Mouse (Mus musculus) ES-CJ7 (cell line): ENCODE data around the gene Rtcb.

Experiments used
- DNase-seq: peaks from one replicate; pipeline ENCODE4 v3.0.0; 2011; ENCODE audit warnings: low read depth, low spot score

Gene Rtcb

DNA sequence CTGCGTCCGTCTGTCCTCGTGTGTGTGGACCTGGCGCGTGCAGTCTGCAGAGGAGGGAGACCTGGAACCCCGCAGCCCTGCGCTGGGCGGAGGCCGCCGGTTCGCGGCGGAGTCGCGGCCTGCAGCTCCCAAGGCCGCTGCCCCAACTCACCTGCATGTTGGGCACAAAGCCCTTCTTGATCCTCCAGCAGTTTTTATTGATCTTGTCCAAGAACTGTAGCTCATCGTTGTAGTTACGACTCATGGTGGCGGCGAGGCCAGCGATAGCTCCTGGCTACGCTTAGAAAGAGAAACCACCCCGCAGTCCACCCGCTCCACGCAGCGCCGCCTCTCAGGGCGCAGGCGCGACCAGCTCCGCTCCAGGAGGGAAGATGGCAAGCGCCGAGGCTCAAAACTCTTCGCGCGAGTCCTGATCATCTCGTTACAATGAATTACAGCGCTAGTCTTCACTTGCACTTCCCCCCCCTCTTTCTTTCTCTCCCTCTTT lies at the start of gene Rtcb:
TSS of gene Rtcb (minus strand) at position 360 of the 487 bp plus-strand sequence.
- peak; percentile 95 for DNase-seq

- no peak for DNase-seq
Observed at GRCm38 (mm10) chr10:86006455-86006854, 48.8 kb upstream of the Rtcb start.

GRCm38 (mm10) chr10:86000447-86000846 lies 42.8 kb upstream of the Rtcb start:
- DNase-seq: no peak

DNA sequence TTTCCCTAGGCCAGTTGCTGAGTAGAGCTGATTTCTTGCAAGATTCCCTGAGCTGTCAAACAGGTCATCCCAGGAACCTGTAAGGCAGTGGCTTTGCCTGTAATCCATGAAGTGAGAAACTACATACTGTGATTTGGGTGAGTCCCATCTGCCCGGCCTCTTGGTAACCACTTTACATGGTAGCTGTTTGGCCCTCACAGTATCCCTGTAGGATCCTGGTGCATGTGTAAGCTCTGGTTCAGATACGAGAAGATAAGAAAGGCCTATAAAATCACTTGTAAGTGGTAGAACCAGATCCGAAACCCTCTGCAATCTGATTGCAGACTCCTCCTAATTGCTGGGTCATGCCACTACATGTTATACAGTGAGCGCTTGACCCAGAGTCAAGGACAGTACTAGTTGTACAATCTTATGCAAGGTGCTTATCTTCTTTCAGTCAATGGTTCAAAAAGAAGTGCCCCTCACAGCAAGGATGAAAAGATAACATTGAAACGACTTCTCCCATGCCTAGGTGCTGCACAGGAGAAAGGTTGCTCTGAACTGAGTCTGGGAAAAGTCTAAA lies 37.0 kb upstream of the Rtcb start:
- DNase-seq: no peak

- no peak for DNase-seq
Observed at GRCm38 (mm10) chr10:85993836-85994235, 36.2 kb upstream of the Rtcb start.

GRCm38 (mm10) chr10:85992412-85992811 lies 34.8 kb upstream of the Rtcb start:
- no peak for DNase-seq

DNA sequence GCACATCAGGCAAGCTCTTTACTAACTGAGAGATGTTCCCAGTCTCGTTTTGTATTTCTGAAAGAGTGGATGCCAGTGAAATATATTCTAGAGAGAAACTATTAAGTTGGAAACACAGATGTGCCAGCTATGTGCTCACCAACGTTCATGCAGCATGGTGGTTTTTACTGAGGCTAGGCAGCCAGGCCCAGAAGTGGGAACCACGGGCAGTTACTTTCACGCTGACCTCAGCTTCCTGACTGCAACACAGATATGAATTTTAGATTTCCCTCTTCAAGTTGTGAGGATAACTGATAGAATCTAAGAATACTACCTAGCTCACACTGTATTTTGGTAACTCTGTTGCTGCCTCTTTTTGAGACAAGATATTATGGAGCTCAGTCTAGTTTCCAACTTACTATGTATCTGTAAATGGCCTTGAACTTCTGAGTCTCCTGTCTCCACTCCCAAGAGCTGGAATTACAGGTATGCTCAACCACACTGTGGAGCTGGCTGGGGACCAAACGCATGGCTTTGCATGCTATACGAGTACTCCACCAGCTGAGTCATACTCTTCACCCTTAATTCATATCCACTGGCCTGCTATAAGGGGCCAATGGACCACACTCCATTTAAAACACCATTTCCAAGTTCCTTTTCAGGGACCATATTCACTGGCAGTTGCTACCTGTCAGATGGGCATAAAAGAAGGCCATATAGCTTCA lies 31.9 kb upstream of the Rtcb start:
- DNase-seq: no peak

DNA sequence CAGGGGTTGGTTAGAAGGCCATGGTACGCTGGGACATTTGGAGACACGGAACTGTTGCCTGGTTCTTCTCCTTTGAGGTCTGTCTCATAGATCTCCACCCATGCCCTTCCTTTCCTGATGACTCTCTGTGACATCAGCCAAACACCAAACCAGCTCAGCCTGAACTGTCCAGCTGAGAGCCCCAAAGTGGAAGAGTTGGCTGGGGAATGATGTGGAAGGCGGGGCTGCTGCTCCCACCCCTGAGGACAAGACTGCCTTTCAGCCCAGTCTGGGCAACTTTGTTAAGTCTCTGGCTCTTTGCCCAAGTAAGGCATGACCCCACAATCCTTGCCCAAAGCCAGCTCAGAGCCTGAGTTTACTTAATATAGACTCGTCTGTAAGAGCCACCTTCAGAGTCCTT lies 15.3 kb upstream of the Rtcb start:
- DNase-seq: no peak

- DNase-seq: no peak
Observed at GRCm38 (mm10) chr10:85971826-85972225, 14.2 kb upstream of the Rtcb start.

DNA sequence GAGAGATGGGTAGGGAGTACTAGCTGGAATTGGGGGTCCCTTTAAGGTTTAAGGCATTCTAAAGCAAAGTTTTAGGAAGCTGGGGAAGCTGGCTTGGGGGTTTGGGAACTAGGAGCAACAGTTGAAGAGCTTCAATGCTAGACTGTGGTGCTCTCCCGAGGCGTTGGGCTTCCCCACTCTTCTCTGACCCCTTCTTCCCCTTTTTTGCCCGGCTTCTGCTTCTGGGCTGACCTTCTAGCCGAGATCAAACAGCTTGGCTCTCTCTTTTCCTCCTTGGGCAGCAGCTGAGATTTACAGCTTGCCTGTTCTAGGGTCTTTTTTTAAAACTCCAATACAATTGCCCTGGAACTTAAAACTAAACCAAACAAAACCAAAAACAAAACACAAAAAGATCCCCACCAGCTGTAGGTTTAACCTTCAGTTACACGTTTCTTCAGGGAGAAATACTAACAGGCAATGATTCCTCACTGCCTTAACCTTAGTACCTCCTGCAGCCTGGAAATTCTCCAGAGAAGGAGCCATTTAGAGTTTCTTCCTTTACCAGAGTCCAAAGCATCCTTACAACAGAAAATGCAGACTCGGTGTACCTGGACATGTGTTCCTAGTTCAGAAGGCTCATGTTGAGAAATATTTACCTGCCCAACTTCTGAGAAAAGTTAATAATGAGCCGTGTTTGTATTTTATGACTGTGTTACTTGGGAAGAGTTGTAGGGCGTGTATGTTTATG lies 12.4 kb upstream of the Rtcb start:
- DNase-seq: no peak

GRCm38 (mm10) chr10:85968731-85969130 lies 11.1 kb upstream of the Rtcb start:
- DNase-seq: no peak

- peak; percentile 74 for DNase-seq
Observed at GRCm38 (mm10) chr10:85968157-85968634, 10.6 kb upstream of the Rtcb start.

DNA sequence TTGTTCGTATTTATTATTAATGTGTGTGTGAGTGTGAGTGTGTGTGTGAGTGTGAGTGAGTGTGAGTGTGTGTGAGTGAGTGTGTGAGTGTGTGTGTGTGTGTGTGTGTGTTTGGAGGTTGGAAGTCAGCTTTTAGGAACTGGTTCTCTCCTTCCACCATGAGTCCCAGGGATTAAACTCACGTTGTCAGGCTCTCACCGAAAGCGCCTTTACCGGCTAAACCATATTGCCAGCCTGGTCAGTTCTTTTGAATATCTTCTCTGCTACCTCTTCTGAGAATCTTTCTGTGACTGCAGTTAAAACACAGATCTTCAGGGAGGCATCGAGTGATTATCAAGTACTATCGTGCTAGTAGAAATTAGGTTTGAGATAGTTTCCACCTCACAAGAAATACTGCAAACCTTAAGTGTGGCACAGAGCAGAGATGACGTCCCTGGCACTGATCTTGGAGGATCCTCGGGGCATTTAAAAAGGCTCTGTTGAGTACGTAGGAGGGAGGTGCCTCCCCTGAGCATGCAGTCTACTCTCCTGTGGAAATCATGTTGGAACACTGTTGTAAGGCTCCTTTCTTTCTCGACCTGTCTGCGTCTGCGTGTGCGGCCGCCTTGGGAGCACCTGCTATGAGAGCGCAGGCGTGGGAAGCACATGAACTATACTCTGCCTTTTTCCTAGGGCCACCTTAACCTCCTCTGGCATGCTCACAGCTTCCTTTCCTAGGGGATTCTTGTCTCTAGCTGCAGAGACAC lies 10.0 kb upstream of the Rtcb start:
- DNase-seq: no peak

- DNase-seq: no peak
Observed at GRCm38 (mm10) chr10:85966476-85966875, 8.9 kb upstream of the Rtcb start.

DNA sequence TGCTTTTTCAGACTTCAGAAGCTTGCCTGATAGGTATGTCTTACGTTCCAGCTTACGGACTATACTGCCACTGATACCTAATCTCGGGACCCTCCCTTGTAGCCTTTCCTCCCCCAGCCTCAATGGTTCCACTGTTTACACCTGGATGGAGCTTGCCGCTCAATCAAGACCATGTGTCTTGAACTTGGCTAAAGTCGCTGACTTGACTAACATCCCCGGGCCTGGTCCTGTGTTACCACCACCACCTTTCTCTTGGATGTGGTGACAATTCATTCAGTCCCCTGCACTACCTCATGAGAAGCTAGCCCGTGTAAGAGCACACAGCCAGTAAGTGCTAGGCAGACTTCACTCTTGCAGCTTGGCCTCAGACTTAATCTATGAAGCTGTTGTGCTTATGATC lies 6.7 kb upstream of the Rtcb start:
- no peak for DNase-seq

- DNase-seq: no peak
Observed at GRCm38 (mm10) chr10:85962897-85963296, 5.3 kb upstream of the Rtcb start.

DNA sequence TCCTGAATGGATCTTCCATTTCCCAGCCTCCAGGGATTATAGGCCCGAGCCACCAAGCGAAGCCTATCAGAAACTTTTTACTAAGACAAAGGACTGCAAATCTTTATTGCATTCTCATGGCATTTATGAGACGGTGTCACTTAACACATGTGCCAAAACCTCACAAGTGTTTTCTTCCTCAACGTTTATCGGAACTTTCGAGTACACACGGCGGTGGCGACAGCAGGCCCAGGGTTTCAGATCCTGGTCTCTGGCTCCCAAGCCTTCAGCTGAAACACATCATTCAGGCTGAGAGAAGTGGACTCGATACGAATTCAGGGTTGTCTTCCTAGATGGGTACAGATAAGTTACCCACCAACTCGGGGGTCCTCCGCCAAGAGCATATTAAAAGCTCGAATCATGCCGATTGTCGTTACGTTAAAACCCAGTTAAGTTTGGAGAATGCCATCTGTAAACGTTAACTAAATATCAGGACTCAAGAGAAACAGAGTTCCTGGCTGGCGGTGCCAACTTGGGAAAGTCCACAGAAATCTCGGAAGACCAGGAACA lies 678 bp downstream of the Rtcb start:
- DNase-seq: no peak

- DNase-seq: no peak
Observed at GRCm38 (mm10) chr10:85954429-85954828, 3.2 kb downstream of the Rtcb start.

GRCm38 (mm10) chr10:85953401-85953800 lies 4.2 kb downstream of the Rtcb start:
- DNase-seq: no peak

DNA sequence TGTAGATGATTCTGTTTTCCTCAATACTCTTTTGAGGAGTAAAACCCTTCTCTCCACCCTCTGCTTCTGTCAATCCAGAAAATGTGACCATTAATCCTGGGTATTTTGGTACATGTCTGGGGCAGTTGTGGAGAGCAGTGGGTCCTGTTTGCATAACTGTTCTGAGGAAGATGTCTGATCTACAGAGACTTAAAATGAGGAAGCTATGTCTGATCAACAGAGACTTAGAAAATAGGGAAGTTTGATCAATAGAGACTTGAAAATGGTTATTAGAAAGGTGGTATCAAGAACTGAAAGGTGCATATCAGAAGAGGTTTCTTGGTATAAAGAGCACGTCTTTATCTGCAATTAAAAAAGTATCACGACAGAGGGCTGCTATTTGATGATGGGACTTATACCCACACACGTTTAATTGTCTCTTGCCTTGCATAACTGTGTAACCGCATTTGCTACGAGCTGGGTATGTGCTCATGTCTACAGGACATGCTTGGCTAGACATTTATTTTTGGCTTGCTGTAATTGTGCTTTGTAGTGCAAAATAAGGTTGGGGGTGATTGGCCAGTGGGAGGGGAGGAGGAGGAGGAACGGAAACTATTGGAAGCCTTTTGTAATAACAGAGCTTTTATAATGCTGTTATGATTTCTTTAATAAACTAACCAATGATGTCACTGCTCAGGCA lies 5.7 kb downstream of the Rtcb start:
- DNase-seq: no peak
